Mouse (Mus musculus) T-helper 2 cell (primary cell): ENCODE data around the gene Trim62.

Source experiments
- in situ Hi-C: fragments of 300-600 bp; cut with MboI, MseI; formaldehyde crosslinking; loops from one replicate; pipeline ENCODE4 v1.15.1; 2025; ENCODE audit warnings: high pct_unique_total_duplicates

Gene Trim62

GRCm38 (mm10) chr4:128953851-128954250, 70.5 kb downstream of the Trim62 start:
- in situ Hi-C loops, result no loop called here

- in situ Hi-C loops, result no loop called here
These were observed 74.0 kb downstream of the Trim62 start for GRCm38 (mm10) chr4:128957155-128957911.

GRCm38 (mm10) chr4:128958156-128958555, 74.8 kb downstream of the Trim62 start:
- in situ Hi-C loops, result no loop called here

- in situ Hi-C loops, result no loop called here
These were observed 75.5 kb downstream of the Trim62 start for GRCm38 (mm10) chr4:128958849-128959248.

- in situ Hi-C loops, result no loop called here
These were observed 76.3 kb downstream of the Trim62 start for GRCm38 (mm10) chr4:128959676-128960075.
